In genomic region chr19:47503625-47504024, GRCm38 (mm10) we compare ENCODE assay signal across 9 mouse cellular contexts. TPM values are rescaled to one million over a fixed set of nuclear protein-coding genes. Genes with fewer than 3 reads are reported as not detected.
DNase-seq lines count a peak whose midpoint lies in the region; ATAC-seq and TF ChIP-seq lines count a peak whose summit lies in the region.
"Had no signal": no experiment of that assay in that cellular context is flagged by ENCODE, and none has a peak within 500 bp of the region (broad histone marks: within the 10 kb centered on the region; RNA-seq: fewer than 3 reads in every experiment).

No protein-coding gene starts in this region.

- H3K9me3 ChIP-seq in lung, embryonic 14.5 days (ENCODE audit: low read depth, low read length), result no peaks in the 10 kb centered on the region
- H3K9me3 ChIP-seq: heart, embryonic 15.5 days; neural tube, embryonic 12.5 days had no signal

- peak; percentile 51 for TF ChIP-seq CTCF in left cerebral cortex, adult 2 months (IDR thresholded peaks at IDR 0.05)
- peak; percentile 83 for TF ChIP-seq CTCF in lung, embryonic 14.5 days (IDR thresholded peaks at IDR 0.05; ENCODE audit: low read depth)

- WGBS in lung, embryonic 14.5 days, result 71% methylated on average over 4 of the region's 4 CpGs

- no peaks in the 10 kb centered on the region for H3K27me3 ChIP-seq in lung, embryonic 14.5 days (ENCODE audit: insufficient read depth, low read length)
- H3K27me3 ChIP-seq: heart, embryonic 15.5 days; neural tube, embryonic 12.5 days had no signal

- H3K9ac ChIP-seq in lung, embryonic 14.5 days, result no peak overlapping the region
- H3K9ac ChIP-seq: heart, embryonic 15.5 days; neural tube, embryonic 12.5 days had no signal

- 0 out of 2 replicates have a peak, but pooled peaks cover 4% of the 10 kb centered on the region for H3K4me1 ChIP-seq in lung, embryonic 14.5 days (ENCODE audit: insufficient read depth)

- intact Hi-C loops in left cerebral cortex, adult 2 months (cut with DNase I), result loop anchor here (10.0 kb wide), 2 partner anchors 291 to 431 kb away; partner anchors contain the start of gene Cfap58

- peaks cover 25% of the 10 kb centered on the region; the same call in 1 of the 2 replicates for H3K36me3 ChIP-seq in lung, embryonic 14.5 days (ENCODE audit: insufficient read depth)

- no peak for ATAC-seq in lung, embryonic 14.5 days (ENCODE audit: insufficient read depth)

- no peak overlapping the region for H3K27ac ChIP-seq in left cerebral cortex, adult 2 months
- no peak overlapping the region for H3K27ac ChIP-seq in lung, embryonic 14.5 days (ENCODE audit: low read depth)
- H3K27ac ChIP-seq: heart, embryonic 15.5 days; neural tube, embryonic 12.5 days had no signal

- H3K4me3 ChIP-seq in left cerebral cortex, adult 2 months, result no peak overlapping the region
- no peak overlapping the region for H3K4me3 ChIP-seq in lung, embryonic 14.5 days (ENCODE audit: low read depth, low read length)
- H3K4me3 ChIP-seq: heart, embryonic 15.5 days; neural tube, embryonic 12.5 days had no signal

- DNase-seq in left cerebral cortex, adult 2 months (ENCODE audit: extremely low spot score in 1 of 2, low spot score in 2 of 2), result no peak
- no peak for DNase-seq in left cerebral cortex, adult 18-20 months (ENCODE audit: low spot score in 2 of 2)
- DNase-seq in MEL-GATA-1-ER (ENCODE audit: extremely low read depth, low read depth), result peak; percentile 40
- DNase-seq in embryo, embryonic 10 days (ENCODE audit: low spot score), result peak; percentile 82
- peak; percentile 81 for DNase-seq in lung, embryonic 14.5 days
- DNase-seq in urinary bladder, postnatal 10 days (ENCODE audit: low spot score), result no peak
- no peak for DNase-seq in left cerebral cortex, adult 9 months (ENCODE audit: low spot score in 2 of 2)

- no peak overlapping the region for H3K4me2 ChIP-seq in lung, embryonic 14.5 days
- H3K4me2 ChIP-seq: heart, embryonic 15.5 days; neural tube, embryonic 12.5 days had no signal

RNA-seq across cellular contexts. Expression of gene Stn1, which starts 33.7 kb away (rescaled TPM):
- 10 to 100 TPM; 23.0 to 27.5 TPM for total RNA-seq in left cerebral cortex, adult 2 months (2021)
- 10 to 100 TPM; 24.9 to 25.3 TPM for total RNA-seq in left cerebral cortex, adult 18-20 months (2021)
- polyA plus RNA-seq in lung, embryonic 14.5 days (2014; fragmentation: Nextera tagmentation; extraction: Ambion mirVana), result 55.5 and 65.5 TPM in 2 replicates

RNA-seq across cellular contexts. Expression of gene Sh3pxd2a, which starts 39.4 kb away (rescaled TPM):
- 10 to 100 TPM; 30.2 to 36.8 TPM for total RNA-seq in left cerebral cortex, adult 2 months (2021)
- 10 to 100 TPM; 31.8 to 32.4 TPM for total RNA-seq in left cerebral cortex, adult 18-20 months (2021)
- 10.2 and 12.0 TPM in 2 replicates for polyA plus RNA-seq in lung, embryonic 14.5 days (2014; fragmentation: Nextera tagmentation; extraction: Ambion mirVana)

Comparison
In these comparisons a context has a peak if more than half of its experiments do, and no peak if none do; other contexts are left out.
1. DNase-seq: peak in MEL-GATA-1-ER (single experiment), embryo, embryonic 10 days (single experiment) and lung, embryonic 14.5 days (single experiment); none in left cerebral cortex, adult 2 months (0 of 2), left cerebral cortex, adult 18-20 months (0 of 2), urinary bladder, postnatal 10 days (single experiment) and left cerebral cortex, adult 9 months (0 of 2).